Mouse (Mus musculus): ENCODE results near the gene Anks1b. TPM values are rescaled to one million over a fixed set of nuclear protein-coding genes. Genes with fewer than 3 reads are reported as not detected.
A peak's percentile ranks its signal among the peaks of the same experiment; 100 is the strongest.

The Anks1b gene
- polyA plus RNA-seq, 1 experiment from 2014 or later: 0.84 TPM

GRCm38 (mm10) chr10:90934678-90935077 is 1061.4 kb downstream of the Anks1b start:
- no peaks in the 10 kb centered on the region for H3K36me3 ChIP-seq (ENCODE audit: control insufficient read depth, insufficient read depth, low read length)
- H3K9me3 ChIP-seq (replicated peaks; ENCODE audit: control insufficient read depth, low read length): no peaks in the 10 kb centered on the region
- H3K4me2 ChIP-seq: 0 out of 2 replicates have a peak overlapping the region, but pooled peaks have one; percentile 12
- no peak overlapping the region for H3K4me3 ChIP-seq (ENCODE audit: low read depth, low read length)
- H3K4me1 ChIP-seq (ENCODE audit: control insufficient read depth, insufficient read depth, low read length): no peaks in the 10 kb centered on the region; the same call in 1 of the 2 replicates
- no peaks in the 10 kb centered on the region for H3K27me3 ChIP-seq (ENCODE audit: control insufficient read depth, insufficient read depth, low read length)
- H3K27ac ChIP-seq (ENCODE audit: low read depth, low read length): no peak overlapping the region
- H3K9ac ChIP-seq (ENCODE audit: low read depth, low read length): no peak overlapping the region
- 33% methylated on average over 13 of the region's 13 CpGs for WGBS (ENCODE audit: insufficient replicate concordance)
- ATAC-seq (replicated peaks; ENCODE audit: insufficient number of reproducible peaks, low FRiP score, low TSS enrichment): no peak

- H3K27ac ChIP-seq (ENCODE audit: low read depth, low read length): no peak overlapping the region
These were observed 1064.6 kb downstream of the Anks1b start for GRCm38 (mm10) chr10:90937721-90938460.

GRCm38 (mm10) chr10:90940521-90941520 is 1067.5 kb downstream of the Anks1b start:
- H3K27ac ChIP-seq (ENCODE audit: low read depth, low read length): no peak overlapping the region
- 76% methylated on average over 15 of the region's 15 CpGs for WGBS (ENCODE audit: insufficient replicate concordance)
- H3K9ac ChIP-seq (ENCODE audit: low read depth, low read length): no peak overlapping the region
- no peaks in the 10 kb centered on the region for H3K9me3 ChIP-seq (replicated peaks; ENCODE audit: control insufficient read depth, low read length)
- H3K4me3 ChIP-seq (ENCODE audit: low read depth, low read length): no peak overlapping the region
- no peaks in the 10 kb centered on the region for H3K36me3 ChIP-seq (ENCODE audit: control insufficient read depth, insufficient read depth, low read length)
- H3K4me1 ChIP-seq (ENCODE audit: control insufficient read depth, insufficient read depth, low read length): no peaks in the 10 kb centered on the region
- ATAC-seq (replicated peaks; ENCODE audit: insufficient number of reproducible peaks, low FRiP score, low TSS enrichment): no peak
- no peaks in the 10 kb centered on the region for H3K27me3 ChIP-seq (ENCODE audit: control insufficient read depth, insufficient read depth, low read length)
- H3K4me2 ChIP-seq: no peak overlapping the region

More at GRCm38 (mm10) chr10:90937721-90938460, 1064.6 kb downstream of the Anks1b start:
- H3K9me3 ChIP-seq (replicated peaks; ENCODE audit: control insufficient read depth, low read length): no peaks in the 10 kb centered on the region
- no peaks in the 10 kb centered on the region for H3K36me3 ChIP-seq (ENCODE audit: control insufficient read depth, insufficient read depth, low read length)
- ATAC-seq (replicated peaks; ENCODE audit: insufficient number of reproducible peaks, low FRiP score, low TSS enrichment): no peak
- H3K9ac ChIP-seq (ENCODE audit: low read depth, low read length): no peak overlapping the region
- H3K4me3 ChIP-seq (ENCODE audit: low read depth, low read length): no peak overlapping the region
- no peak overlapping the region for H3K4me2 ChIP-seq
- H3K4me1 ChIP-seq (ENCODE audit: control insufficient read depth, insufficient read depth, low read length): no peaks in the 10 kb centered on the region; the same call in 1 of the 2 replicates
- H3K27me3 ChIP-seq (ENCODE audit: control insufficient read depth, insufficient read depth, low read length): no peaks in the 10 kb centered on the region
- 72% methylated on average over 5 of the region's 5 CpGs for WGBS (ENCODE audit: insufficient replicate concordance)

GRCm38 (mm10) chr10:90942001-90942700 is 1068.8 kb downstream of the Anks1b start:
- WGBS (ENCODE audit: insufficient replicate concordance): 81% methylated on average over 14 of the region's 14 CpGs
- Histone ChIP-seq H3K4me1 (ENCODE audit: control insufficient read depth, insufficient read depth, low read length) (no peaks in the 10 kb centered on the region), H3K27ac (ENCODE audit: low read depth, low read length) (no peak overlapping the region), H3K9ac (ENCODE audit: low read depth, low read length) (no peak overlapping the region), H3K27me3 (ENCODE audit: control insufficient read depth, insufficient read depth, low read length) (no peaks in the 10 kb centered on the region), H3K36me3 (ENCODE audit: control insufficient read depth, insufficient read depth, low read length) (no peaks in the 10 kb centered on the region), H3K4me2 (no peak overlapping the region), H3K4me3 (ENCODE audit: low read depth, low read length) (no peak overlapping the region), H3K9me3 (replicated peaks; ENCODE audit: control insufficient read depth, low read length) (no peaks in the 10 kb centered on the region)
- ATAC-seq (replicated peaks; ENCODE audit: insufficient number of reproducible peaks, low FRiP score, low TSS enrichment): no peak

- Histone ChIP-seq H3K4me2 (no peak overlapping the region), H3K4me1 (ENCODE audit: control insufficient read depth, insufficient read depth, low read length) (no peaks in the 10 kb centered on the region), H3K27me3 (ENCODE audit: control insufficient read depth, insufficient read depth, low read length) (no peaks in the 10 kb centered on the region; the same call in 1 of the 2 replicates), H3K27ac (ENCODE audit: low read depth, low read length) (no peak overlapping the region), H3K36me3 (ENCODE audit: control insufficient read depth, insufficient read depth, low read length) (no peaks in the 10 kb centered on the region), H3K9me3 (replicated peaks; ENCODE audit: control insufficient read depth, low read length) (no peaks in the 10 kb centered on the region), H3K4me3 (ENCODE audit: low read depth, low read length) (no peak overlapping the region), H3K9ac (ENCODE audit: low read depth, low read length) (no peak overlapping the region)
- no peak for ATAC-seq (replicated peaks; ENCODE audit: insufficient number of reproducible peaks, low FRiP score, low TSS enrichment)
- 86% methylated on average over 6 of the region's 6 CpGs for WGBS (ENCODE audit: insufficient replicate concordance)
These were observed 1073.7 kb downstream of the Anks1b start for GRCm38 (mm10) chr10:90947043-90947442.

- H3K4me2 ChIP-seq: no peak overlapping the region
- H3K4me1 ChIP-seq (ENCODE audit: control insufficient read depth, insufficient read depth, low read length): no peaks in the 10 kb centered on the region
- ATAC-seq (replicated peaks; ENCODE audit: insufficient number of reproducible peaks, low FRiP score, low TSS enrichment): no peak
- H3K27ac ChIP-seq (ENCODE audit: low read depth, low read length): no peak overlapping the region
- no peaks in the 10 kb centered on the region for H3K36me3 ChIP-seq (ENCODE audit: control insufficient read depth, insufficient read depth, low read length)
- no peaks in the 10 kb centered on the region; the same call in 1 of the 2 replicates for H3K27me3 ChIP-seq (ENCODE audit: control insufficient read depth, insufficient read depth, low read length)
- no peaks in the 10 kb centered on the region for H3K9me3 ChIP-seq (replicated peaks; ENCODE audit: control insufficient read depth, low read length)
- 86% methylated on average over 18 of the region's 18 CpGs for WGBS (ENCODE audit: insufficient replicate concordance)
- H3K4me3 ChIP-seq (ENCODE audit: low read depth, low read length): no peak overlapping the region
- H3K9ac ChIP-seq (ENCODE audit: low read depth, low read length): no peak overlapping the region
These were observed 1074.5 kb downstream of the Anks1b start for GRCm38 (mm10) chr10:90947608-90948373.

- Histone ChIP-seq H3K9me3 (replicated peaks; ENCODE audit: control insufficient read depth, low read length) (no peaks in the 10 kb centered on the region), H3K4me2 (no peak overlapping the region), H3K4me3 (ENCODE audit: low read depth, low read length) (no peak overlapping the region), H3K36me3 (ENCODE audit: control insufficient read depth, insufficient read depth, low read length) (no peaks in the 10 kb centered on the region), H3K27me3 (ENCODE audit: control insufficient read depth, insufficient read depth, low read length) (no peaks in the 10 kb centered on the region), H3K27ac (ENCODE audit: low read depth, low read length) (no peak overlapping the region), H3K9ac (ENCODE audit: low read depth, low read length) (no peak overlapping the region), H3K4me1 (ENCODE audit: control insufficient read depth, insufficient read depth, low read length) (no peaks in the 10 kb centered on the region)
- 88% methylated on average over 15 of the region's 15 CpGs for WGBS (ENCODE audit: insufficient replicate concordance)
- no peak for ATAC-seq (replicated peaks; ENCODE audit: insufficient number of reproducible peaks, low FRiP score, low TSS enrichment)
These were observed 1079.9 kb downstream of the Anks1b start for GRCm38 (mm10) chr10:90953103-90953709.
